Mouse (Mus musculus) activated CD4-positive, CD25-positive, alpha-beta regulatory T cell, adult 4 months (primary cell): ENCODE data around the gene Cldn2. TPM values are rescaled to one million over a fixed set of nuclear protein-coding genes. Genes with fewer than 3 reads are reported as not detected.

Source experiments
- ATAC-seq: one replicate; pipeline ENCODE4 v1.8.0; 2017
- polyA plus RNA-seq, 2 experiments: library from polyadenylated mRNA; unstranded; fragments of 100-300 nt; shearing (Covaris generic); gene quantifications; one replicate each; pipeline ENCODE4 v1.2.1; 2017

Gene Cldn2
- polyA plus RNA-seq, 2 experiments from 2014 or later, result not detected

DNA sequence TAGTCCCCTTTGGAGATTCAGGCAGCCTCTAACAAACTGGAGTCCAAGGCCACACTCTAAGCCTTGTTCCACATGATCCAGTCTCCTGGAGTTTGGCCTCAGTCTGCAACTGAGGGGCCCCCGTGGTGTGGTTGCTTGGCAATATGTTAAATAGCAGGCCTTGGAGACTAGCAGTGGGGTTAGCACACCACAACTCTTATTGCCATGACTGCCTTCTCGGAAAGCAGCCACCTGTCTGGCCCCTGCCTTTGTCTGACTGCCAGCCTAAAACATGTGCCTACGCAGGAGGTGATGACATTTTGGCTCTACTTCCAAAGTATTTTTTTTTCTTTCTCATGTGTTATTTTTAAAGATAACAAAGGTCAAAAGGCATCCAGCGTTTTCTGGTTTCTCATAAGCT, 7.5 kb downstream of the Cldn2 start:
- ATAC-seq, result no peak

DNA sequence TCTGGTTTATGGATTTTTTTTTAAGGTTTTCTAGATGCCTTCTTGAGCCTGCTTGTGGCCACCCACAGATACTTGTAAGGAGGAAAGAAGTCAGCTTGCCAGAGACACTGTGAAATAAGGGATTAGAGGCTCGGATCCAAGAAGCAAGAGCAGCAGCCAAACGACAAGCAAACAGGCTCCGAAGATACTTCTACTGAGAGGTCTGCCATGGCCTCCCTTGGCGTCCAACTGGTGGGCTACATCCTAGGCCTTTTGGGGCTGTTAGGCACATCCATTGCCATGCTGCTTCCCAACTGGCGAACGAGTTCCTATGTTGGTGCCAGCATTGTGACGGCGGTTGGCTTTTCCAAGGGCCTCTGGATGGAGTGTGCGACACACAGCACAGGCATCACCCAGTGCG, 7.9 kb downstream of the Cldn2 start:
- no peak for ATAC-seq

- peak; percentile 32 for ATAC-seq
These were observed 12.1 kb downstream of the Cldn2 start for GRCm38 (mm10) chrX:139812636-139813298.

- peak; percentile 45 for ATAC-seq
These were observed 12.8 kb downstream of the Cldn2 start for GRCm38 (mm10) chrX:139813299-139814002.

- peak; percentile 66 for ATAC-seq
These were observed 13.5 kb downstream of the Cldn2 start for GRCm38 (mm10) chrX:139814018-139814635.

DNA sequence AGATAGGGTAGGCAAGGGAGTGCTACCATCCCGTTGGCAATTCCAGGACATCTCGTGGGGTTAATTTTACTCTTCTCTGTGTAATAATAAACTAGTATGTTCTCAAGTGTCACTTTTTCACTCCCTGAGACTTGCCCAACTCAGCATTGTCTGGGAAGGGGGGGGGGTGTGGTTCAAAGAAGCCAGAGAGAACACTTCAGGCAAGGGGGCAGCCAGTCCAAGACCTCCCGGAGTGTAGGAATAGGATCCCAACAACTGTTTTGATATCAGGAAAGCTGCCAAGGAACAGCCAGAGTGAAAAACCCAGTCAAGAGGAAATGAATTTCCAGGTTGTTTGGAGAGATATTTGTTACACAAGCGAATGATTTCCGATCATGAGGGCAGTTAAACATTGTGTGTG, 14.6 kb downstream of the Cldn2 start:
- ATAC-seq, result no peak

- no peak for ATAC-seq
These were observed 24.8 kb downstream of the Cldn2 start for GRCm38 (mm10) chrX:139825402-139825801.

DNA sequence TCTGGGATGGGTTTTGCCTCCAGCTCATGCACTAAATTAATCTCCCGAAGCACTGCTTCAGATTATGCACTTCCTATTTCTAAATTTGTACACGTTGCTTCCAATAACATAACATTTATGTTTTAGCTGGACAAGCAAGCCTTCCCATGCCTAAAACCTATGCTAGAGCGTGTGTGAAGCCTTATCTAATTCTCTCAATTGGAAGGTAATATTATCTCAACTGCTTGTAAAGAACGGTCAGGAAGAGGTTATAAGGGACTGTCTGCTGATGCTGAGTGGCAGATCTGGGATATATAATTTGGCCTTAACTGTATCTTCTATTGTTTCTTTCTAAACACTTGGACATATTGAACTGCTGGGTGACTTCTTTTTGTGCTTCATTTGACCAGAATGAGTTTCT, 26.3 kb downstream of the Cldn2 start:
- no peak for ATAC-seq

GRCm38 (mm10) chrX:139828363-139829092, 27.9 kb downstream of the Cldn2 start:
- ATAC-seq, result no peak

DNA sequence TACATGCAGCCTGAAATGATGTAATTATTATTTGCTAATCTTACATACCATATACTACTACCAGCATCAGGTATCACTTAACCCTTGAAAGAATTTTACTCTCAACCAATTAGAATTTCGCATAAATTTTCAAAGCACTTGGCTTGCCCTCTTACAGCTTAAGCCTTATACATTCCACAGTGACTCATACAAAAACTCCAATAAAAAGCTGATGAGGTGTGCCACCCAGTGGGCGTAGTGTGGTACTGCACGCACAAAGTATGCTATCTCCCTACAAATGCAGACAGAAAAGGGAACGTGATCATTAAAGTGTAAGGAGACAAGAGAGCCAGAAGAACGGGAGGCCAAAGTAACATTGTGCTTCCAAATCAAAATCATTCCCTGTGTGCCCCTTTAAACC, 31.8 kb downstream of the Cldn2 start:
- no peak for ATAC-seq

DNA sequence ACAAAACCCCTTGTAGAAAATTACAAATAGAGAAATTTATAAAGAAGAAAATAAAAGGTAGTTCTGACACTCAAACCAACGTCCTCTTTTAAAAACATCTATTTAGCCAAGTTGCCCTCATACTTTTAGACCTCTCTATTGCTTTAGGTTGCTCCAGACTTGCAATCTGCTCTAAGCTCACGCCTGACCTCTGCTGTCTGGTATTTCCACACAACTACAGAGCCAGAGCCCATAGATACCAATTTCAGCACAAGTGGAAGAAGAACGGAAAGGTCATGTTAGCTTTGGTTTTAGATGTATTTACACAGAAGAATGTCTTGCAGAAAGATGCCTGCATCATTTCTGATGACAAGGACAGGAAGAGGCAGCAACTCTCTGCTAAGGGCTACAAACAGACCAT, 38.4 kb downstream of the Cldn2 start:
- no peak for ATAC-seq

DNA sequence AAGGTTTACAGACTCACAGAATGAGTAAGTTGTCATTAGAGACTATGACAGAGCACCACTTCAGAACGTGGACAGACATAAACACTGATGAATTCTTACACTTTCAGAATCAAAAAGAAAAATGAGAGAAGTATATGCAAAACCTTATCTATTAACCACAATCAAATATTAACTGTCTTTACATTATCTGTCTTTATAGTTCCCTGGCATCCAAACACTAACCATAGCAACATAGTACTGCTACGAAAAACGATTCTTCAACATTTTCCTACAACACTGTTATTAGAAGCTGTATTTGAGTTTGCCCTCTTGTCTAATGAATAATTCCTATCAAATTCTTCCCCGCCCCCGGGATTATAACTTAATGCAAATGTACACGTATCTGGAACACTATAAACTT, 40.5 kb downstream of the Cldn2 start:
- no peak for ATAC-seq

DNA sequence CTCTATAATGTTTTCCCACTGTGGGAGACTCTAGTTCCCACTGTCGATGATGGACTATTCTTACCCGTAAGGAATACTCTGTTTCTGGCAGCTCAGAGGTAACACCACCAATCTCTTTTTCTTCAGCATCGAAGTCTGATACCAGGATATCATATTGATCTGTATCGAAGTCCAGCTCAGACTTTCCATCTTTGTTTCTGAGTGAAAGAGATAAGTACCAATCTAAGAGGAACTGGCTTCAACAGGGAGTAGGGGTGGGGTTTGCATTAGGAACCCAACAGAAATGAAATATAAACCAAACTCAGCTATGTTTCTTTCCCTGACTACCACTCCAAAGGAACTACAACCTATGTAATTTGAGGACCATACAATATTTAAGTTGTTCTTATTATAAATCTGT, 54.2 kb downstream of the Cldn2 start:
- ATAC-seq, result no peak

GRCm38 (mm10) chrX:139859402-139859801, 58.8 kb downstream of the Cldn2 start:
- no peak for ATAC-seq

Other genes with a start within 250 kb of the Cldn2 start
- gene Rnf128, start 237.5 kb upstream of the Cldn2 start, polyA plus RNA-seq, result under 1 TPM; 0.41 to 0.46 TPM
- gene Tbc1d8b, start 115.8 kb upstream of the Cldn2 start, polyA plus RNA-seq, result 1 to 10 TPM; 4.5 TPM
- 1 to 10 TPM in 1 of 2 experiments, under 1 TPM in 1; 0.70 to 1.8 TPM for gene Gm15013, start 86.3 kb upstream of the Cldn2 start, polyA plus RNA-seq
- not detected for gene Ripply1, start 18.5 kb upstream of the Cldn2 start, polyA plus RNA-seq
- under 1 TPM in 1 of 2 experiments, not detected in 1; 0.20 TPM for gene Morc4, start 70.8 kb downstream of the Cldn2 start, polyA plus RNA-seq
- 1 to 10 TPM; 8.4 to 8.6 TPM for gene Rbm41, start 197.8 kb downstream of the Cldn2 start, polyA plus RNA-seq